Mouse (Mus musculus): ENCODE measurements around the gene Grhl1.
"Not testable (repeated sequence)": the region's sequence is repeated elsewhere in the genome, so short reads cannot be mapped to it uniquely, and the experiment has no call there.

The Grhl1 gene

GRCm38 (mm10) chr12:24592055-24592454 lies 20.0 kb downstream of the Grhl1 start:
- no peak for DNase-seq

- peak; percentile 82 to 83 for DNase-seq
Observed at GRCm38 (mm10) chr12:24592956-24593672, 21.0 kb downstream of the Grhl1 start.

- no peak for DNase-seq
Observed at GRCm38 (mm10) chr12:24597376-24597775, 25.3 kb downstream of the Grhl1 start.

GRCm38 (mm10) chr12:24599366-24599895 lies 27.3 kb downstream of the Grhl1 start:
- DNase-seq = no peak

- DNase-seq = no peak
Observed at GRCm38 (mm10) chr12:24600074-24600473, 28.0 kb downstream of the Grhl1 start.

GRCm38 (mm10) chr12:24600806-24601205 lies 28.7 kb downstream of the Grhl1 start:
- DNase-seq = peak; percentile 67 to 85

GRCm38 (mm10) chr12:24603266-24603665 lies 31.2 kb downstream of the Grhl1 start:
- peak; percentile 64 to 75 for DNase-seq

- no peak for DNase-seq
Observed at GRCm38 (mm10) chr12:24606166-24606565, 34.1 kb downstream of the Grhl1 start.

GRCm38 (mm10) chr12:24612591-24612990 lies 40.5 kb downstream of the Grhl1 start:
- DNase-seq = no peak

GRCm38 (mm10) chr12:24614452-24615075 lies 42.5 kb downstream of the Grhl1 start:
- DNase-seq = no peak

- DNase-seq = no peak
Observed at GRCm38 (mm10) chr12:24615140-24615539, 43.1 kb downstream of the Grhl1 start.

- DNase-seq = no peak
Observed at GRCm38 (mm10) chr12:24619436-24619835, 47.4 kb downstream of the Grhl1 start.

- DNase-seq = no peak
Observed at GRCm38 (mm10) chr12:24623486-24624251, 51.6 kb downstream of the Grhl1 start.

GRCm38 (mm10) chr12:24626401-24626800 lies 54.3 kb downstream of the Grhl1 start:
- no peak for DNase-seq

GRCm38 (mm10) chr12:24627215-24627614 lies 55.1 kb downstream of the Grhl1 start:
- DNase-seq = no peak

GRCm38 (mm10) chr12:24630220-24630619 lies 58.1 kb downstream of the Grhl1 start:
- peak; percentile 49 to 74 for DNase-seq

GRCm38 (mm10) chr12:24632404-24632803 lies 60.3 kb downstream of the Grhl1 start:
- DNase-seq = no peak

- DNase-seq = peak; percentile 26 to 64
Observed at GRCm38 (mm10) chr12:24633753-24634191, 61.7 kb downstream of the Grhl1 start.

- DNase-seq = no peak
Observed at GRCm38 (mm10) chr12:24634212-24634611, 62.1 kb downstream of the Grhl1 start.

- DNase-seq = no peak
Observed at GRCm38 (mm10) chr12:24634648-24635047, 62.6 kb downstream of the Grhl1 start.

- DNase-seq = not testable (repeated sequence)
Observed at GRCm38 (mm10) chr12:24638787-24639186, 66.7 kb downstream of the Grhl1 start.

GRCm38 (mm10) chr12:24642370-24642802 lies 70.3 kb downstream of the Grhl1 start:
- peak; percentile 66 to 82 for DNase-seq

- peak; percentile 62 to 70 for DNase-seq
Observed at GRCm38 (mm10) chr12:24644125-24644571, 72.1 kb downstream of the Grhl1 start.
